Mouse (Mus musculus) ES-E14 (cell line): ENCODE measurements around the gene Evi5. TPM values are rescaled to one million over a fixed set of nuclear protein-coding genes. Genes with fewer than 3 reads are reported as not detected.

Experiments used
- DNase-seq: peaks from one replicate; pipeline ENCODE4 v3.0.0-alpha.2; 2013; ENCODE audit warnings: low read depth, low spot score
- H3K27ac ChIP-seq: 2 replicates; pipeline ENCODE4 v1.5.1; 2012; ENCODE audit warnings: low read depth, mild to moderate bottlenecking, low read length, moderate library complexity, mixed read lengths; ENCODE audit not compliant: poor library complexity, insufficient read depth, severe bottlenecking
- H3K36me3 ChIP-seq: 2 replicates; pipeline ENCODE4 v1.6.1; 2012; ENCODE audit warnings: mild to moderate bottlenecking, low read length, moderate library complexity, mixed read lengths; ENCODE audit not compliant: control insufficient read depth, poor library complexity, insufficient read depth, severe bottlenecking
- H3K4me1 ChIP-seq, 2 experiments: fragments of 150-350 bp in 1 of 2; sonication (generic) in 1 of 2; 2 replicates each; pipeline ENCODE4 v1.6.1; 2012; ENCODE audit warnings: low read length in 2 of 2, mild to moderate bottlenecking in 1 of 2, mixed read lengths in 1 of 2; ENCODE audit not compliant: control insufficient read depth in 2 of 2, insufficient read depth in 2 of 2, poor library complexity in 1 of 2
- H3K4me3 ChIP-seq, 2 experiments: fragments of 150-350 bp in 1 of 2; sonication (generic) in 1 of 2; 2 replicates each; pipeline ENCODE4 v1.5.1; 2012; ENCODE audit warnings: low read length in 2 of 2, low read depth in 1 of 2, mild to moderate bottlenecking in 1 of 2, mixed read lengths in 1 of 2; ENCODE audit not compliant: insufficient read depth in 1 of 2, poor library complexity in 1 of 2, severe bottlenecking in 1 of 2
- H3K9ac ChIP-seq: 2 replicates; pipeline ENCODE4 v1.6.1; 2012; ENCODE audit warnings: low read depth, mild to moderate bottlenecking, low read length, mixed read lengths; ENCODE audit not compliant: poor library complexity, insufficient read depth, severe bottlenecking
- H3K9me3 ChIP-seq: fragments of 150-350 bp; sonication (generic); 2 replicates; pipeline ENCODE4 v1.6.1; 2012; ENCODE audit warnings: low read depth, mild to moderate bottlenecking, low read length; ENCODE audit not compliant: control insufficient read depth, insufficient read depth
- CHD2 ChIP-seq: IDR thresholded peaks from 2 replicates; pipeline ENCODE4 v1.6.1; 2014; ENCODE audit warnings: mild to moderate bottlenecking, low read depth, low read length, inconsistent platforms
- HCFC1 ChIP-seq: IDR thresholded peaks from 2 replicates; pipeline ENCODE4 v1.6.1; 2012; ENCODE audit warnings: low read length, inconsistent platforms, borderline replicate concordance; ENCODE audit not compliant: insufficient read depth
- MAFK ChIP-seq: IDR thresholded peaks from 2 replicates; pipeline ENCODE4 v1.6.1; 2014; ENCODE audit warnings: mild to moderate bottlenecking, low read depth, low read length, inconsistent platforms; ENCODE audit not compliant: insufficient read depth
- ZC3H11A ChIP-seq: IDR thresholded peaks from 2 replicates; pipeline ENCODE4 v1.6.1; 2012; ENCODE audit warnings: low read depth, mild to moderate bottlenecking, inconsistent platforms, low read length, borderline replicate concordance
- ZNF384 ChIP-seq: IDR thresholded peaks from 2 replicates; pipeline ENCODE4 v1.6.1; 2012; ENCODE audit warnings: low read depth, low read length, inconsistent platforms
- in situ Hi-C, 2 experiments: fragments of 600-800 bp; cut with MboI; formaldehyde crosslinking; loops; one replicate each; pipeline ENCODE4 v1.15.1; 2025; ENCODE audit warnings: low sequenced_read_pairs in 2 of 2, inconsistent platforms in 1 of 2; ENCODE audit not compliant: unreplicated experiment in 2 of 2
- total RNA-seq: library from RNA; depleted of rRNA; stranded (reverse); fragments of 300-350 nt; gene quantifications from 2 replicates; pipeline ENCODE4 v1.2.3, GENCODE M21; 2012

The Evi5 gene
- total RNA-seq, 1 experiment, result 35.8 TPM

DNA sequence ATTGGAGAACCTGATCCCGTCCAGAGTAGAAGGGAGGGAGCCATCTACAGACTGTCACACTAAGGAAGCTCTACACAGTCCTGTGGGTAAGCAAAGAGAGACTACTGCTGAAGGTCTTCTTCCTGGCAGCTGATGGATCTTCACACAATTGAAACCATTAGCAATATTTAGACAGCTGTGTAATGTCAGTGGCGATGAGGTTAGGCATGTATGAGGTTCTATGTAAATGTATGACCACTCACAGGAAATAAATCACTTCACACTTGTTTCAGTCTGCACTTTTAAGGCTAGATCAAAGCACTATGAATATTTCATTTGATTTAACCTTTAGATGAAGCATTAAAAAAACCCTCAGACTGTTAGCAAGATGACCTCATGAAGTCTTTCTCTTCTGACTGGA, 118.8 kb downstream of the Evi5 start:
- no peak for DNase-seq
- Histone ChIP-seq H3K9ac (no peak overlapping the region), H3K27ac (no peak overlapping the region), H3K4me3 (no peak overlapping the region), H3K9me3 (no peaks in the 10 kb centered on the region), H3K4me1 (no peaks in the 10 kb centered on the region), H3K36me3 (no peaks in the 10 kb centered on the region; the same call in 1 of the 2 replicates)
- TF ChIP-seq ZC3H11A (no peak), ZNF384 (no peak), CHD2 (no peak), HCFC1 (no peak), MAFK (no peak)
- in situ Hi-C loops, result no loop called here

DNA sequence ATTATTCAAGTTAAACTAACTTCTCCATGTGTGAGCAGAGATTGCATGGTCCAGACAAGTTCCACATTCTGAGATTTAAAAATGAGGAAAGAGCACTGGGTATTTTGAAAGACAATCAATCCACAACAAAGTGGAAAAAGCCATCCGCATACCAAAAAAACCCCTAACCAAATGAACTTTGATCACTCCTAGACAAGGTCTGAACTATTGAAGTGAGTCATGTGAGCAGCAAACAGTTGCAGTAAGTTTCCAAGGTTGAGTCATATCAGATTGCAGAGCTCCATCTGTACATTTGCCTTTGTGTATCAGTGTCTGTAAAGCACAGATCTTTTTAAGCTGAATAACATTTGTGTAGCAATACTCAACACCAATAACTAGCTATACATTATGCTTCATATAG, 120.2 kb downstream of the Evi5 start:
- in situ Hi-C loops, result no loop called here
- H3K9ac ChIP-seq, result no peak overlapping the region
- DNase-seq, result no peak

DNA sequence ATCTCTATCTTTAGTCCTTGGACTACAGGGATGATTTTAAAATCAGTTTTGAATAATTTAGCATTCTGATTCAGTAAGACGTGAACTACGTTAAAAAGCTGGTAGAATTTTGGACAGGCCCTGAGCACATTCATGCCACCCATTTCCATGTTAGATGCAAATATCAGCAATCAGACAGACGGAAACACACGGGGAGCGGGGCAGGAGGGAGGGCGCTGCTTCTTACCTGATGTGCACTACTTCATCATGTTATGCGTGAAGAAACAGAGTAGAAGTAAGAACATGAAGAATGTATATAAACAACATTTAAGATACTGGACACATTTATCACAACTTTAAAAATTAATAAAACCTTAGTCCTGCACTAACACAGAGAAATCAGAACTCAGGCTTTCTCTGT, 121.3 kb downstream of the Evi5 start:
- Histone ChIP-seq H3K27ac (no peak overlapping the region), H3K4me1 (no peaks in the 10 kb centered on the region)
- in situ Hi-C loops, result no loop called here

More for the DNA sequence above, 120.2 kb downstream of the Evi5 start:
- Histone ChIP-seq H3K36me3 (no peaks in the 10 kb centered on the region; the same call in 1 of the 2 replicates), H3K27ac (no peak overlapping the region), H3K4me3 (no peak overlapping the region), H3K4me1 (no peaks in the 10 kb centered on the region), H3K9me3 (no peaks in the 10 kb centered on the region)
- TF ChIP-seq ZC3H11A (no peak), MAFK (no peak), CHD2 (no peak)

GRCm38 (mm10) chr5:107749229-107749916, 125.5 kb downstream of the Evi5 start:
- Histone ChIP-seq H3K4me3 (no peak overlapping the region), H3K27ac (no peak overlapping the region), H3K9ac (no peak overlapping the region), H3K36me3 (no peaks in the 10 kb centered on the region), H3K4me1 (no peaks in the 10 kb centered on the region), H3K9me3 (no peaks in the 10 kb centered on the region)
- TF ChIP-seq CHD2, result no peak
- no peak for TF ChIP-seq ZC3H11A
- no peak for TF ChIP-seq MAFK
- no peak for TF ChIP-seq HCFC1
- TF ChIP-seq ZNF384, result no peak
- DNase-seq, result no peak
- in situ Hi-C loops, result no loop called here

More for the DNA sequence above, 121.3 kb downstream of the Evi5 start:
- DNase-seq, result no peak
- TF ChIP-seq HCFC1 (no peak), CHD2 (no peak), ZC3H11A (no peak), MAFK (no peak), ZNF384 (no peak)
- no peaks in the 10 kb centered on the region for H3K9me3 ChIP-seq
- no peak overlapping the region for H3K4me3 ChIP-seq
- no peaks in the 10 kb centered on the region for H3K36me3 ChIP-seq
- H3K9ac ChIP-seq, result no peak overlapping the region

- H3K4me1 ChIP-seq, result no peaks in the 10 kb centered on the region
- H3K9ac ChIP-seq, result no peak overlapping the region
- TF ChIP-seq ZNF384 (no peak), ZC3H11A (no peak), CHD2 (no peak)
- H3K36me3 ChIP-seq, result no peaks in the 10 kb centered on the region
- no peak overlapping the region for H3K4me3 ChIP-seq
- no peak overlapping the region for H3K27ac ChIP-seq
- no peak for DNase-seq
- in situ Hi-C loops, result no loop called here
- no peaks in the 10 kb centered on the region for H3K9me3 ChIP-seq
Observed at GRCm38 (mm10) chr5:107739023-107739422, 135.9 kb downstream of the Evi5 start.
